Mouse (Mus musculus): ENCODE data around the gene Gpr141. TPM values are rescaled to one million over a fixed set of nuclear protein-coding genes. Genes with fewer than 3 reads are reported as not detected.

Gpr141 gene
- polyA plus RNA-seq, 1 experiment, result 0.01 TPM

- Histone ChIP-seq H3K36me3 (ENCODE audit: control insufficient read depth, insufficient read depth) (no peaks in the 10 kb centered on the region), H3K79me3 (ENCODE audit: low read depth) (no peaks in the 10 kb centered on the region), H3ac (ENCODE audit: control insufficient read depth, insufficient read length, low read depth) (no peak overlapping the region), H3K4me3 (ENCODE audit: insufficient read depth, poor library complexity, severe bottlenecking) (no peak overlapping the region), H3K27me3 (ENCODE audit: control insufficient read depth, insufficient read depth, insufficient read length) (peaks cover 6% of the 10 kb centered on the region), H3K79me2 (ENCODE audit: control insufficient read depth, insufficient read depth) (no peaks in the 10 kb centered on the region)
- TF ChIP-seq MYOG (IDR thresholded peaks at IDR 0.05; ENCODE audit: control insufficient read depth, extremely low read depth, insufficient read length) (no peak), USF1 (IDR thresholded peaks at IDR 0.05; ENCODE audit: low read depth) (no peak), CTCF (IDR thresholded peaks at IDR 0.05; ENCODE audit: control insufficient read depth, insufficient read depth, insufficient read length) (no peak), CEBPB (IDR thresholded peaks at IDR 0.05; ENCODE audit: low read depth) (no peak), MYOD1 (IDR thresholded peaks at IDR 0.05; ENCODE audit: control insufficient read depth, insufficient read length, low read depth) (no peak), MAX (IDR thresholded peaks at IDR 0.05) (no peak), FOSL1 (IDR thresholded peaks at IDR 0.05; ENCODE audit: insufficient read depth, low read length, poor library complexity, severe bottlenecking) (no peak)
Measured at GRCm38 (mm10) chr13:19700733-19701442, 123.2 kb downstream of the Gpr141 start.

Other genes starting within 250 kb of the Gpr141 start
- 30.6 TPM for gene Epdr1, start 204.3 kb downstream of the Gpr141 start, polyA plus RNA-seq (2012; fragmentation: generic; extraction: Trizol)
- 0.70 TPM for gene Sfrp4, start 201.2 kb downstream of the Gpr141 start, polyA plus RNA-seq (2012; fragmentation: generic; extraction: Trizol)
- gene Nme8, start 126.5 kb downstream of the Gpr141 start, polyA plus RNA-seq (2012; fragmentation: generic; extraction: Trizol), result not detected